In the genomic region with DNA sequence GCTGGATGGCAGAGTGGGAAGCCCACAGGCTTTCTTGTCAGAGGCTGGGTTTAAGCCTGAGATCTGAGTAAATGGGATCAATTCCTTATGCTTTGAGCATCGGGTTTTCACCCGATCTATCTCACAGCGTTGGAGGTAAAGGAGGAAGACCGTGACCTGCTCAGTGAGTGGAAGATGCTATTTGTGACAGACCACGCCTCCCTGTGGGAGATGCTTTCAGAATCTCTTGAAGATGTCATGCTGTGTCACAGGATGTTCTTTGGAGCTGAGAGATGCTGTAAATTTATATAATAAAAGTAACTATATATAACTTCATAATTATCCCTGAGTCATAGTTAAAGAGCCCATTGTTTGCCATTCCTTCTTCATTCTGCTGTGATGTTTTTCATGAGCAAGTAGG, we compare ENCODE assay signal across 13 mouse cellular contexts. TPM values are rescaled to one million over a fixed set of nuclear protein-coding genes. Genes with fewer than 3 reads are reported as not detected.
"Had no signal": no experiment of that assay in that cellular context is flagged by ENCODE, and none has a peak within 500 bp of the region (broad histone marks: within the 10 kb centered on the region; RNA-seq: fewer than 3 reads in every experiment).

No protein-coding gene starts in this region.

- DNase-seq: kidney, adult 11 months; kidney, adult 9 months; kidney, postnatal 36 days; lung, postnatal 14 days; thymus, postnatal 4 days had no signal

RNA-seq across cellular contexts. Expression of gene Cpn1, which starts 14.4 kb away (rescaled TPM):
- polyA plus RNA-seq: limb, embryonic 10.5 days; macrophage had no signal

RNA-seq across cellular contexts. Expression of gene Cyp2c23, which starts 28.3 kb away (rescaled TPM):
- total RNA-seq: layer of hippocampus, adult 18-20 months; layer of hippocampus, postnatal 10 days had no signal
- polyA plus RNA-seq: intestine, embryonic 14.5 days; limb, embryonic 10.5 days; midbrain, embryonic 12.5 days; midbrain, embryonic 16.5 days; neural tube, embryonic 14.5 days had no signal
